Mouse (Mus musculus) midbrain, embryonic 14.5 days (tissue): Measurements from ENCODE around the gene Ostf1. TPM values are rescaled to one million over a fixed set of nuclear protein-coding genes. Genes with fewer than 3 reads are reported as not detected.

ENCODE experiments used
- ATAC-seq: fragments of 200-750 bp; cut with Nextera tagmentation; 2 replicates; pipeline ENCODE4 v1.8.0; 2017; ENCODE audit warnings: moderate number of reproducible peaks, moderate library complexity; ENCODE audit not compliant: low FRiP score, low TSS enrichment
- DNase-seq: peaks from one replicate; pipeline ENCODE4 v3.0.0-alpha.2; 2015
- H3K27ac ChIP-seq: fragments of 300-500 bp; sonication (generic); replicated peaks from 2 replicates; pipeline ENCODE4 v1.5.1; 2014; ENCODE audit warnings: mild to moderate bottlenecking, low read depth, low read length, moderate library complexity
- H3K27me3 ChIP-seq: fragments of 300-500 bp; sonication (generic); 2 replicates; pipeline ENCODE4 v1.6.1; 2014; ENCODE audit warnings: low read length, control low read depth, mixed read lengths; ENCODE audit not compliant: control insufficient read depth, insufficient read depth
- H3K36me3 ChIP-seq: fragments of 300-500 bp; sonication (generic); 2 replicates; pipeline ENCODE4 v1.6.1; 2014; ENCODE audit warnings: low read length, control low read depth; ENCODE audit not compliant: control insufficient read depth, insufficient read depth
- H3K4me1 ChIP-seq: fragments of 300-500 bp; sonication (generic); 2 replicates; pipeline ENCODE4 v1.6.1; 2014; ENCODE audit warnings: mild to moderate bottlenecking, antibody characterized with exemption, low read length, control low read depth; ENCODE audit not compliant: control insufficient read depth, insufficient read depth
- H3K4me2 ChIP-seq: fragments of 300-500 bp; sonication (generic); 2 replicates; pipeline ENCODE4 v1.6.1; 2014; ENCODE audit warnings: mild to moderate bottlenecking, low read length, moderate library complexity
- H3K4me3 ChIP-seq: fragments of 300-500 bp; sonication (generic); replicated peaks from 2 replicates; pipeline ENCODE4 v1.5.1; 2014; ENCODE audit warnings: low read depth, low read length
- H3K9ac ChIP-seq: fragments of 300-500 bp; sonication (generic); replicated peaks from 2 replicates; pipeline ENCODE4 v1.6.1; 2014; ENCODE audit warnings: mild to moderate bottlenecking, low read length, moderate library complexity
- H3K9me3 ChIP-seq: fragments of 300-500 bp; sonication (generic); 2 replicates; pipeline ENCODE4 v1.6.1; 2016; ENCODE audit warnings: low read length, control low read depth, mixed read lengths; ENCODE audit not compliant: control insufficient read depth
- WGBS: fragments of 180-500 bp; shearing (Covaris S2); extraction: QIAGEN DNeasy Blood & Tissue Kit; methylation state at CpG from one replicate; pipeline ENCODE4 v1.1.7; 2014; 5-methylcytosine and 5-hydroxymethylcytosine counted together
- polyA plus RNA-seq: library from polyadenylated mRNA; unstranded; fragments of >200 nt; fragmentation: Nextera tagmentation; extraction: Ambion mirVana; gene quantifications from 2 replicates; pipeline ENCODE4 v1.2.1, GENCODE M21; 2014

Gene Ostf1
- polyA plus RNA-seq, 1 experiment from 2014 or later, result 40.7 TPM

DNA sequence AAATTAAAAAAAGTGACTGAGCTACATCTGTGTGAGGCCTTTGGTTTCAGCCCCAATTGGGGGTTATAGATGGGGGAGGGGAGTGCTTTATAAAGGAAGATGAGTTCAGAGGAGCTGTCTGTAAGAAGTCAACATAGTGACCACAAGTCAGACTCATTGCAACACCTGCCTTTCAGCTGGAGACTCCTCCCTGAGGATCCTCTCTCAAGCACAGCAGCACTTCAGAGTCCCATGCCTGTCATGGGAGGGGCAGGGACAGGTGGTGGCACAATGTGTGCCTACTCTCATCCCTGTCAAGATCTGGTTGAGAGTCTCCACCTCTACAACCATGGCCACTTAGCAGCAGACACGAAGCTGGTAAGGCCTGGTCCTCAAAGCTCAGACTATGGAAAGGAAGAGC, 11.9 kb downstream of the Ostf1 start:
- Histone ChIP-seq H3K4me1 (no peaks in the 10 kb centered on the region), H3K4me3 (no peak overlapping the region), H3K27me3 (no peaks in the 10 kb centered on the region), H3K27ac (no peak overlapping the region), H3K9ac (no peak overlapping the region), H3K4me2 (no peak overlapping the region), H3K9me3 (no peaks in the 10 kb centered on the region), H3K36me3 (no peaks in the 10 kb centered on the region)
- ATAC-seq (no peak), DNase-seq (no peak)
- WGBS, result 78% methylated on average over 1 of the region's 1 CpGs

DNA sequence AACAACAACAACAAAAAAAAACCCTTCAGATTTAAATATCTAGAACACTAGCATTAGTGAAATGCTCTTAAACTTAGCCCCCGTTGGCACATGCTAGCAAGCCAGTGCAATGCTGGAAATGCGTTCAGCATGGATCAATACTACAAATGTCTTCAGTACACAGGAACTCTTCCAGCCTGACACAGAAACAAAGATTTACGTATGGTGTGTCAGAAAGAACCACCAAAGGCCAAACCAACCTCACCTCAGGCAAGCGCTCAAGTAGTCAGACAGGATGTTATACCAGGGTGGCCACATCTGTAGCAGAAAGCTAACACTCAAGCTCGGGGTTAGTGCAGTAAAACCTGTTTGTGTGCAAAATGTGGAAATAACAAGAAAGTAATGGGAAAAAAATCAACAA, 12.6 kb downstream of the Ostf1 start:
- WGBS, result 86% methylated on average over 5 of the region's 5 CpGs
- ATAC-seq, result no peak
- Histone ChIP-seq H3K4me2 (no peak overlapping the region), H3K9ac (no peak overlapping the region), H3K36me3 (no peaks in the 10 kb centered on the region), H3K4me3 (no peak overlapping the region), H3K27ac (no peak overlapping the region), H3K4me1 (no peaks in the 10 kb centered on the region), H3K27me3 (no peaks in the 10 kb centered on the region), H3K9me3 (no peaks in the 10 kb centered on the region)
- DNase-seq, result no peak

DNA sequence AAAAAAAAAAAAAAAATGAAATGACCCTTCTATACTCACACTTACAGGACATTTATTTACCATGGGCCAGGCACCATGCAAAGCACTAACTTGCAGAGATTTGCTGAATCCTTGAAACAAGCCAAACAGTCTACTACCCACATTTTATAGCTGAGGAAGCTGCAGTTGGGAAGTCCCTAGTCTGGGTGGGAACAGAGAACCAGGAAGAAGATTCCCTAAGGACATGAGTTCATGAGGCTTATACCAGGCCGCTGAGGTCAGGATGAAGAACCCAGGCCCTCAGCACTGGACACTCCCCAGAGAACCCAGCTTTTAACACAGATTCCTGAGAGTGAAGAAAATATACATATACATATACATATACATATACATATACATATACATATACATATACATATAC, 14.1 kb downstream of the Ostf1 start:
- 92% methylated on average over 1 of the region's 1 CpGs for WGBS
- H3K4me2 ChIP-seq, result no peak overlapping the region
- no peak for DNase-seq

DNA sequence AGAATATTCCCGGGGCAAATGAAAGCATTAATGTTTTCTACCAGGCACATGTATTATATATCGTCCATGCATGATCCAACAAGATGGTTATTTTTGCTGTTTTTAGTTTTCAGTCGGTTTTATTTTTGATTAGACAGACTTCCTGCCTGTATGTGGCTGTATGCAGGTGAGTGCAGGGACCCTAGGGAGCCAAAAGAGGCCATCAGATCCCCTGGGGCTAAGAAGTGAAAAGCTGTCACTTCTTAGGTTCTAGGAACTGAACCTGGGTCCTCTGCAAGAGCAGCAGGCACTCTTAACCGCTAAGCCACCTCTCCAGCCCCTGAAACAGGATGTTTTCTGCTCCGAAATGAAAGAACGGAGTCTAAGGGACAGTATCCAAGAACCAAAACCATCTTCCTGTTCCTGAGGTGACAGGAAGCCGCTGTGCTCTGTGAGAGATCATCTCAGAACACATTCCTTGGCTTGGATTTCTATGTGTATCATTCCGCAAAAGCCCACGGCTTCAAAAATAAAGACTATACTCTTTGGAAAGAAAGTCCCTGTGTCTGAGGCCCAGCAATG, 15.9 kb downstream of the Ostf1 start:
- H3K4me1 ChIP-seq, result no peaks in the 10 kb centered on the region
- no peak overlapping the region for H3K9ac ChIP-seq
- no peak overlapping the region for H3K4me3 ChIP-seq
- no peak overlapping the region for H3K27ac ChIP-seq
- H3K36me3 ChIP-seq, result no peaks in the 10 kb centered on the region
- H3K4me2 ChIP-seq, result no peak overlapping the region
- ATAC-seq (no peak), DNase-seq (no peak)
- H3K27me3 ChIP-seq, result no peaks in the 10 kb centered on the region
- no peaks in the 10 kb centered on the region for H3K9me3 ChIP-seq
- WGBS, result 80% methylated on average over 9 of the region's 9 CpGs

More for the DNA sequence above, 14.1 kb downstream of the Ostf1 start:
- Histone ChIP-seq H3K4me3 (no peak overlapping the region), H3K4me1 (no peaks in the 10 kb centered on the region), H3K27ac (no peak overlapping the region), H3K36me3 (no peaks in the 10 kb centered on the region), H3K9ac (no peak overlapping the region), H3K9me3 (no peaks in the 10 kb centered on the region), H3K27me3 (no peaks in the 10 kb centered on the region)
- no peak for ATAC-seq

DNA sequence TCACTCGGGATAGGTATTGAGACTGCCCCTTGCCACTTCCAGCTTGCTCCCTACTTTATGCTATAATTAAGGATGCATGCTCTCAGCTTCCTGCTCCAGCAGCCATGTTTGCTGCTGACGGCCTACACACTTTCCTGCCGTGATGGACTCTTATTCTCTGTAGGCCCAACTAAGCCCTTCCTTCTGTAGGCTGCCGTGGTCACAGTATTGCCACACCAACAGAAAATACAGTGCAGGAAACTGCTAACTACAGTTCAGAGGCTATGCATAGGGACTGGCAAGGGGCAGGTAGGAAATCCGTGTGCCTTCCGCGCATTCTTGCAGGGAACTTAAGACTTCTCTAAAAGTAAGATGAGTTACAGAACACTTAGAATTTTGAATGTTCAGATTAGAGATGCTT, 17.3 kb downstream of the Ostf1 start:
- DNase-seq (no peak), ATAC-seq (no peak)
- no peak overlapping the region for H3K4me3 ChIP-seq
- no peaks in the 10 kb centered on the region for H3K27me3 ChIP-seq
- H3K9ac ChIP-seq, result no peak overlapping the region
- no peaks in the 10 kb centered on the region for H3K9me3 ChIP-seq
- H3K27ac ChIP-seq, result no peak overlapping the region
- no peaks in the 10 kb centered on the region for H3K36me3 ChIP-seq
- no peaks in the 10 kb centered on the region for H3K4me1 ChIP-seq
- no peak overlapping the region for H3K4me2 ChIP-seq
- WGBS, result 86% methylated on average over 7 of the region's 7 CpGs

DNA sequence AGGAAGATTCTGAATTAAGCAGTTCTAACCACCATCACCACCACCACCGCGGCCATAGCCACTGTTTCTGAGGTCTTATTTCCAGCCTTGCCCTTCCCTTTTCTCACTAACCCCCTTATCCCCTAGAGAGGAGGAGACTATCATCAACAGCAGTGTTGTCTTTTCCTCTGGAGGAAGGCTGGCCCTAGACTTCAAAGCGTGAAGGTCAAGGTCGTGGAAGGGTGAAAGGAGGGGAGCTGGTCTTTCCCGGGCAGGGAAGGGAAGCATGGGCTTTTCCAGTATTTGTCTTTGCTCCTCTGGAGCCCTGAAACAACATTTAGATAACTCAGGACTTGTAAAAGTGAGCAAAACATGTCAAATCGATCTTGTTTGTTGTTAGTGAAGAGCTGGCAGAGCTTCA, 22.6 kb downstream of the Ostf1 start:
- Histone ChIP-seq H3K4me2 (no peak overlapping the region), H3K4me1 (no peaks in the 10 kb centered on the region), H3K27me3 (no peaks in the 10 kb centered on the region), H3K4me3 (no peak overlapping the region), H3K36me3 (no peaks in the 10 kb centered on the region), H3K9ac (no peak overlapping the region), H3K9me3 (no peaks in the 10 kb centered on the region), H3K27ac (no peak overlapping the region)
- ATAC-seq (no peak), DNase-seq (no peak)
- 82% methylated on average over 6 of the region's 6 CpGs for WGBS

DNA sequence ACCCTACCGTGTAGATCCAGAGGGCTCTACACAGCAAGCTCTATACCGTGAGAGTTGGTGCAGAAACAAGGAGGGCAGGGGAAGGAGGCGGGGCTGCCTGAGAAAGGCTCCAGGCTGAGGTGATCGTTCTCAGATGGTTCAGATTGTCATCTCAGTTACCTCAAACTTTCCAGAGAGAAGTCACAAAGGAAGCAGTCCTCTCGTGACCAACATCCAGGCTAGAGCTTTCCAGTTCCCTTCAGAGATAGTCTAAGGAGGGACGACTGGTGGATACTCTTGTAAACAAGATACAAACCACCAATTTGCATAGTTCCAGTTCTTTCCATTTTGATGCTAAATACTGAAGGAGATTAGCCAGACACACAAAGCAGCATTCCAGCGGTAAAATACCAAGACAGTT, 23.7 kb downstream of the Ostf1 start:
- Histone ChIP-seq H3K36me3 (no peaks in the 10 kb centered on the region), H3K9ac (no peak overlapping the region), H3K27me3 (no peaks in the 10 kb centered on the region), H3K4me1 (no peaks in the 10 kb centered on the region), H3K4me2 (no peak overlapping the region), H3K27ac (no peak overlapping the region), H3K4me3 (no peak overlapping the region), H3K9me3 (no peaks in the 10 kb centered on the region)
- 38% methylated on average over 7 of the region's 7 CpGs for WGBS
- DNase-seq (no peak), ATAC-seq (no peak)

DNA sequence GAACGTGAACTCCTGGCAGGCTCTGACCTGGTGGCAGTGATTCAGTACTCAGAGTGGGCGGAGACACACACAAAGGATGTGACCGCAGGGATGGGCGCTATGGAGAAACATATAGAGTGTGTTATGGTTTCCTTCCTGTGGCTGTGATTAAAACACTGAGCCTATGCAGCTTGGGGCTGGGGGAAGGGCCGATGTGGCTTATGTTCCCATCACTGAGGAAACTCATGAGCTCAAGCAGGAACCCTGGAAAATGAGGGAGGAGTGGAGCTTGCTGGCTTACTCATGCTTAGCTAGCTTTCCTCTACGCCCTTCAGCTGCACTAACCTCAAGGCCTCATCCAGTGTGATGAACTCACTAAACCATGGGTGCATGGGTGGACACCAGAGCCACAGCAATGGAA, 28.6 kb downstream of the Ostf1 start:
- H3K9me3 ChIP-seq, result no peaks in the 10 kb centered on the region
- DNase-seq (no peak), ATAC-seq (no peak)
- no peak overlapping the region for H3K4me3 ChIP-seq
- H3K4me1 ChIP-seq, result no peaks in the 10 kb centered on the region
- WGBS, result 84% methylated on average over 6 of the region's 6 CpGs
- no peaks in the 10 kb centered on the region for H3K36me3 ChIP-seq
- H3K27ac ChIP-seq, result no peak overlapping the region
- no peak overlapping the region for H3K9ac ChIP-seq
- no peak overlapping the region for H3K4me2 ChIP-seq
- no peaks in the 10 kb centered on the region for H3K27me3 ChIP-seq

DNA sequence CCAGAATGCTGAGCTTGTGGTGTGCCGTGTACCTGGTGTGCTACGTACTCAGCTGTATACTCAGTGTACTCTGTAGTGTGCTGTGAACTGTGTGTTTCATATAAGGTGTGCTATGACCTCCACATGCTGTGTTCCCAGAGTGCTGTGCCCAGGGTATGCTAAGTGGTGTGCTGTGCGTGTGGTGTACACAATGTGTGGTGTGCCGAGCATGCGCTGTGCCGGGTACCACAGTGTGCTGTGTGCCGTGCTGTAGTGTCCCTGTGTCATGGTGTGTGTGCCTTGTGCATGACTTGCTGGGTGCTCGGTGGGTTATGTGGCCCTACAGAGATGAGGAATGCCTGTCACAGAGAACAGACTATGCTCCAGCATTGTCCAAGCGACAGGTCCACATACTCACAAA, 31.0 kb downstream of the Ostf1 start:
- no peak for ATAC-seq
- WGBS, result 94% methylated on average over 9 of the region's 9 CpGs
- H3K27me3 ChIP-seq, result no peaks in the 10 kb centered on the region
- no peak overlapping the region for H3K4me2 ChIP-seq
- H3K9ac ChIP-seq, result no peak overlapping the region
- H3K4me1 ChIP-seq, result no peaks in the 10 kb centered on the region
- H3K27ac ChIP-seq, result no peak overlapping the region
- H3K4me3 ChIP-seq, result no peak overlapping the region
- DNase-seq, result no peak
- no peaks in the 10 kb centered on the region for H3K36me3 ChIP-seq
- no peaks in the 10 kb centered on the region for H3K9me3 ChIP-seq
